Mouse (Mus musculus) 416B (cell line): ENCODE measurements at regions not wholly inside any gene's neighbourhood (a gene's known extent, or its start where the extent isn't known, plus 50 kb on each side); places are given as distances from the start of the nearest gene placed in this dataset.
"Not testable (repeated sequence)": the region's sequence is repeated elsewhere in the genome, so short reads cannot be mapped to it uniquely, and the experiment has no call there.

Source experiments
- DNase-seq: peaks from one replicate; pipeline ENCODE4 v3.0.0; 2011; ENCODE audit warnings: low read depth

DNA sequence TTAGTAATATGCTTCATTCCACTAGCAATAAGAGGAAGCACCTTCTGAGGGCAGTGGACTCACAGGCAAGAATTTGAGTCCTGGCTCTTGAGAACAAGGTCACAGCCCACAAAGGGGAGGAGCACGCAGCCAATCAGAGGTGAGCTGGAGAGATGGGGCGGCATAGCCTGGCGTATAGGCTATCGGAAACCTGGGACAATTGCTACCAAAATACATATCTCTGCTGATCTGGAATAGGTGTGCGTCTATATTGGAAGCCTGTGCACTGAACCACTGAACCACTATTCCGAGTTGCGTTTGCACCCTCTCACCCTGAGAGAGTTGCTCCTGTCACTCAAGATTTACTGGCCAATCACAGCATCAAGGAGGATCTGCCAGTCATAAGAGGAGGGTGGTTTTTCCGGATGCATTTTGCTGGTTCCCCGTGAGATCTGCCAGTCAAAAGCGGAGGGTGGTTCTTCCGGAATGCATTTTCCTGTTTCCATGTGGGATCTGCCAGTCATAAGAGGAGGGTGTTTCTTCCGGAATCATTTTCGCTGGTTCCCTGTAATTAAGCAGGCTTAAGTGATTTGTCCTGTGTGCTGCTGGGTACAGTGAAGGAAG, 80.1 kb upstream of the Riok2 start:
- peak; percentile 95 for DNase-seq

- DNase-seq, result peak; percentile 35
Observed at GRCm38 (mm10) chr17:17295037-17295436, 79.1 kb upstream of the Riok2 start.

DNA sequence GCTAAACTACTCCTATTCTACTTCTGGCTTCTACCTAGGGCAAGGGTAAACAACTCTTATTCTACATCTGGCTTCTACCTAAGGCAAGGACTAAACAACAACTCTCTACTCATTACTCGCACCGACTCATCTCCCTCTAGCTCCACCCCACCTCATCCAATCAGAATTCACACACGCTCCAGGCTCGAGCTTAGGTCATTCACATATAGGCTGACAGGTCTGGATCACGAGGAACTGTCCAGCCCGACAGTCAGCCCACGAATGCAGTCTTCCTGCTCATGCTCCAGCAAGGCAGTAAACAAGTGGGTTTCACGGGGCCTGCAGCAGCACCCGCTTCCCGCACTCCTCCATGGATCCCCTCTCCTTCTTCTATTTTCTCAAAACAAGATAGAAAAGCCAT, 70.6 kb upstream of the Riok2 start:
- not testable (repeated sequence) for DNase-seq
